Mouse (Mus musculus) C2C12 (cell line): ENCODE data around the gene Tarbp1.

Source experiments
- CTCF ChIP-seq: IDR thresholded peaks from one replicate; pipeline ENCODE4 v1.5.1; 2011; ENCODE audit not compliant: control insufficient read depth, insufficient read depth, insufficient read length
- MAX ChIP-seq: IDR thresholded peaks from one replicate; pipeline ENCODE4 v1.6.1; 2011; ENCODE audit warnings: mild to moderate bottlenecking, control low read depth
- MYOG ChIP-seq: IDR thresholded peaks from one replicate; pipeline ENCODE4 v1.6.1; 2011; ENCODE audit not compliant: control insufficient read depth, insufficient read length; ENCODE audit errors: extremely low read depth

DNA sequence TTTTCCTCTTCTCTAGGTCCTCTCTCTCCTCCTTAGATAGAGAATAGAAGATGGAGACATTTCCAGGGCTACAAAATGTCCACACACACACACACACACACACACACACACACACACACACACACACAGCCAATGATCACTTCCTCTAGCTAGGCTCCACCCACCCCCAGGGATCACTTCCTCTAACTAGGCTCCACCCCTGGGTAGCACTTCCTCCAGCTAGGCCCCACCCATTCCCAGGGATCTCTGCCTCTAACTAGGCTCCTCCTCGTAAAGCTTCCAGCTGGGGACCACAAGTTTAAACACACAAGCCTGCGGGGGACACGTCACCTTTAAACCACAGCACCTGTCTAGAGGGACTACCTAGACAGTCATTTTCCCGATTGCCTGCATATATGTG, 87.3 kb downstream of the Tarbp1 start:
- TF ChIP-seq MAX (no peak), CTCF (no peak), MYOG (no peak)
